Mouse (Mus musculus) CD4-positive, CD25-positive, alpha-beta regulatory T cell, adult 4 months (primary cell): ENCODE results near the gene Speer4d. TPM values are rescaled to one million over a fixed set of nuclear protein-coding genes. Genes with fewer than 3 reads are reported as not detected.
"Not testable (repeated sequence)": the region's sequence is repeated elsewhere in the genome, so short reads cannot be mapped to it uniquely, and the experiment has no call there.

ENCODE experiments used
- ATAC-seq: one replicate; pipeline ENCODE4 v1.8.0; 2017
- polyA plus RNA-seq, 2 experiments: library from polyadenylated mRNA; unstranded; fragments of 100-300 nt; shearing (Covaris generic); gene quantifications; one replicate each; pipeline ENCODE4 v1.2.1; 2017

Speer4d gene
- not detected for polyA plus RNA-seq

GRCm38 (mm10) chr5:15618764-15619163, at the start of gene Speer4d:
TSS of gene Speer4d (plus strand) at chr5:15619064.
- ATAC-seq: not testable (repeated sequence)

DNA sequence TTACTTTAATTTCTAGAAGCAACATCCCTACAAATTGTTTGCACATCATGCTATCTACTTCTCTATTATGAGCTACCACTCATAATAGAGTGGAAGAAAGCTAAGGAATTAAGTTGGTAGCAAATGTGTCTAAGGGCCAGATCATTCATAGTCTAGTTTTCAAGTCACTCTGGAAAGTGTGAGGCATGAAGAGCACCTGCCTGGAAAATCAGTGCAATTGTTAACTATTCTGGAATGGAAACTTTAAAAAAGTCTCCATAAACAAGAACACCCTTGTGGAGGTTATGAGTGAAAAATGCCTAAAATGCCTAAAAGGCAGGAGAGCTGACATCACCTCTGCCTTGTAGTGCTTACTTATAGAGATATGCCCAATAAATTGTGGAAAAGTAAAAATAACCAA, 45.1 kb upstream of the Speer4d start:
- not testable (repeated sequence) for ATAC-seq

- ATAC-seq: not testable (repeated sequence)
Observed at GRCm38 (mm10) chr5:15577033-15577432, 41.8 kb upstream of the Speer4d start, which contains the start of gene Gm21083. TSS of gene Gm21083 (plus strand) at chr5:15577333.

- not testable (repeated sequence) for ATAC-seq
Observed at GRCm38 (mm10) chr5:15586351-15586750, 32.5 kb upstream of the Speer4d start.

DNA sequence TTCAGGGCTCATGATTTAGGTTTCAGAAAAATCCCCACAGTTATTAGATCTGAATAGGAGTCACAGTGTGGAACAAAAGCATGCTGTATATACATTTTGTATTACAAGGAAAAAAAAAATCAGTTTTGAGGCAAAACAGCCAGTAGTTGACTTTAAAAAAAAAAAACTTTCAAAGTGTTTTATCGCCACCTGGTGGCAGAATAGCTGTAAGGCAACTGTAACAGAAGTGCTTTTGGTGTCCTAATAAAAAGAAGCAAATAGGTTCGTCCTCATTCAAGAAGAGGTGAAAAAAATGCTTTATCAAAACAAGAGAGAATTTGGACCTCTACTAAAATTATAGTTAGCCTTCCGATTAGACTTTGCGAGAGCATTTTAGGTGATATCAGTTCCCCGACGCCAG, 30.6 kb upstream of the Speer4d start:
- not testable (repeated sequence) for ATAC-seq

- not testable (repeated sequence) for ATAC-seq
Observed at GRCm38 (mm10) chr5:15590635-15591034, 28.2 kb upstream of the Speer4d start.

GRCm38 (mm10) chr5:15591577-15591976, 27.3 kb upstream of the Speer4d start:
- ATAC-seq: not testable (repeated sequence)

DNA sequence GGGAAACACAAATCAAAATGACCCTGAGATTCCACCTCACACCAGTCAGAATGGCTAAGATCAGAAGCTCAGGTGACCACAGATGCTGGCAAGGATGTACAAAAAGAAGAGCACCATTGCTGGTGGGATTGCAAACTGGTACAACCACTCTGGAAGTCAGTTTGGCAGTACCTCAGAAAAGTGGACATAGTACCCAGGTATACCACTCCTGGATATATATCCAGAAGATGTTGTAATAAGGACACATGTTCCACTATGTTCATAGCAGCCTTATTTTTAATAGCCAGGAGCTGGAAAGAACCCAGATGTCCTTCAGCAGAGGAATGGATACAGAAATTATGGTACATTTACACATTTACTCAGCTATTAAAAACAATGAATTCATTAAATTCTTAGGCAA, 20.0 kb upstream of the Speer4d start:
- ATAC-seq: not testable (repeated sequence)

GRCm38 (mm10) chr5:15600342-15600741, 18.5 kb upstream of the Speer4d start:
- not testable (repeated sequence) for ATAC-seq

- not testable (repeated sequence) for ATAC-seq
Observed at GRCm38 (mm10) chr5:15601481-15601880, 17.4 kb upstream of the Speer4d start.

- ATAC-seq: not testable (repeated sequence)
Observed at GRCm38 (mm10) chr5:15601960-15602359, 16.9 kb upstream of the Speer4d start.

DNA sequence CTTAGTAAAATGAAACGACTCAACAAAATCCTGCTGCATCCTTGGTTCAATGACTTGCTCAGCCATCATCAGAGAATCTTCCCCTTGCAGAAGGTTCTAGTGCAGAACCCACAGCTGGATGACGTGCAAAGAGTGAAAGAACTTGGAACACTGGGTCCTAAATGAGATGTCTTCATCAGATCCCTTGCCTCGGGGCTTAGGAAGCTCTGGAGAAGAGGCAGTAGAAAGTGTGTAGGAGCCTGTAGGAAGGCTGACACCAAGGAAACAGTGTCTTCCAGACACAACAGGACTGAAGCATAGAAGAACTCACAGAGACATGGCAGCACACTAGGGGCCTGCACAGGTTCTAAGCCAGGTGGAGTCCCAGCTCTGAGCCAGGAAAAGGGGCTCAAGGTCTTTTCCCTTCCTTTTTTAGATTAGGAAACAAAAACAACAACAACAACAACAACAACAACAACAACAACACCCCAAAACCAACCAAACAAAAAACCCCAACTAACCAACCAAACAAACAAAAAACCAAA, 16.4 kb upstream of the Speer4d start:
- ATAC-seq: not testable (repeated sequence)

DNA sequence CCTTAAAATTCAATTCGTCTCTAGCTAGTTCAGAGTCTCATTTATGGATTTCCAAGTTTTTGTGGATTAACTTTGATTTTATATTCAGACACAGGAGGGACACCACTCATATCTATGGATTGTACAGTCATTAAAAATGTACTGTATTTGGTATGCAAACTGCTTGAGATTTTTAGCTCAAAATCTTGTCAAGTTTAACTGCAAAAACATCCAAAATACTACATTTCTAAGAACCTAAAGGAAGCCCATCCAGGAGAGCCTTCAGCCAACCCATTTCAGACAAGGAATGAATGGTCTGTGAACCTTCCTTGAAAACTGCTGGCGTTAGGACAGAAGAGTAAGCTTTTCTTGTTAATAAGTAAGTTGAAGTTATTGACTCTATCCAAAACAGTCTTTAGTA, 15.9 kb upstream of the Speer4d start:
- ATAC-seq: not testable (repeated sequence)

GRCm38 (mm10) chr5:15603585-15603984, 15.3 kb upstream of the Speer4d start:
- ATAC-seq: not testable (repeated sequence)

GRCm38 (mm10) chr5:15606677-15607076, 12.2 kb upstream of the Speer4d start:
- not testable (repeated sequence) for ATAC-seq

DNA sequence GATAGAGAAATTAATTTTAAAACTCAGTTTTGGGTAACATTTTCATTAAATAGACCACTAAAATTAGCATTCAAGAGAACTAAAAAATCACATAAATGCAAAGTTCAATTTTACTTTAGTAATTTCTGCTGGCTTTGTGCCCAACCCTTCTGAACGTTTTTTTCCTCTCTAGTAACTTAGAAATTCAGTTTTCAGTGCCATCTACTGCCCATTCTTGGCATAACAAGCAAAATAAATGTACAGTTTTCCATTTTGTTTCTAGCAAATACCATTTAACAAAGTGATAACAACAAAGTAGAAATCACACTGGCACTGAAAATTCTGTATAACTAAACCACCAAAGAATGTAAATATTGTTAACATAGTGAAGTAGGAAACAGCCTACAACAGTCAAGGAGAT, 8.2 kb upstream of the Speer4d start:
- not testable (repeated sequence) for ATAC-seq

DNA sequence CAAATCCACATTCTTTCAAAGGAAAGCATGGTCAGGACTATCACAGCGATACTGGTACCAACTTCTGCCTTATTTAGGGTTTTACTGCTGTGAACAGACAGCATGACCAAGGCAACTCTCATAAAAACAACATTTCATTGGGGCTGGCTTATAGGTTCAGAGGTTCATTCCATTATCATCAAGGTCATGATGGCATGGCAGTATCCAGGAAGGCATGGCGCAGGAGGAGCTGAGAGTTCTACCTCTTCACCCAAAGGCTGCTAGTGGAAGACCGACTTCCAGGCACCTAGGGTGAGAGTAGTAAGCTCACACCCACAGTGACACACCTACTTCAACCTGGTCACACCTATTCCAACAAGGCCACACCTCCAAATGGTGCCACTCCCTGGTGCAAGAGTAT, 2.7 kb upstream of the Speer4d start:
- not testable (repeated sequence) for ATAC-seq

- not testable (repeated sequence) for ATAC-seq
Observed at GRCm38 (mm10) chr5:15628136-15628535, 9.3 kb downstream of the Speer4d start.

- ATAC-seq: not testable (repeated sequence)
Observed at GRCm38 (mm10) chr5:15630068-15630467, 11.2 kb downstream of the Speer4d start.

DNA sequence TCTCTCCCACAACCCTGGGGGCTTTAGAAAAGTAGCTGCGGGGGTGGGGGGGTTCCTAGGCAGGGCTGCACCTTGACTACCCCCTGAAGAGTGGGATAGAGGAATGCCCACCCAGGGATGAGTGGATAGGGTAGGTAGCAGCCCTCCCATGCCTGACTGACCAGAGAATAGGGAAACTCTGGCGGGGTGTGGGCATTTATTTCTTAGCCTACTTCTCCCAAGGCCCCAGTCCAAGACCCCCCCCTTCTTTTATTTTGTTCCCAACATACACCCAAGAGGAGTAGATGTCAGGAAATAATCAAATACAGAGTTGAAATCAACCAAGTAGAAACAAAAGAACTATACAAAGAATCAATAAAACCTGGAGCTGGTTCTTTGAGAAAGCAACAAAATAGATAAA, 18.8 kb downstream of the Speer4d start:
- not testable (repeated sequence) for ATAC-seq

- not testable (repeated sequence) for ATAC-seq
Observed at GRCm38 (mm10) chr5:15645707-15646106, 26.8 kb downstream of the Speer4d start.

GRCm38 (mm10) chr5:15652334-15652733, 33.5 kb downstream of the Speer4d start:
- not testable (repeated sequence) for ATAC-seq

DNA sequence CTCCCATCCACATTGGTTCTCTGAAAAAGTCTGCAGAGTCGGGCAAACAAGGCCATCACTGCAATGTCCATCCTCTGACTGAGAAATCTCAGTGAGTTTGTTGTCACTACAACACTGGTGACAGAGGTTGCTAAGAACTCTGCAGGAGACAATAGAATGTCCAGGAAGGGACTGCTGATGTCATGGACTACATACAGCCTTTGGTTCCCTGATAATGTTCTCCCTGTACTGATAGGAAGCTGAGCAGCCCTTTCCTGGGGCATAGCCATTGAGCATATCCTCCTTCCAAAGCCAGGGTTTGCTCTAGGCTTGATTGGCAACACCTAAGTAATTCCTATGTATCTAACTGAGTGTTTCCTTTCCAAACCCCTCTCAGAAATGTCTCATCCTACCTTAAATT, 38.1 kb downstream of the Speer4d start, which contains the start of gene 4930572O03Rik:
Gene 4930572O03Rik, minus strand, starts transcription at position 101 of the 400 bp plus-strand sequence.
- not testable (repeated sequence) for ATAC-seq

GRCm38 (mm10) chr5:15663847-15664246, 45.0 kb downstream of the Speer4d start:
- ATAC-seq: not testable (repeated sequence)

DNA sequence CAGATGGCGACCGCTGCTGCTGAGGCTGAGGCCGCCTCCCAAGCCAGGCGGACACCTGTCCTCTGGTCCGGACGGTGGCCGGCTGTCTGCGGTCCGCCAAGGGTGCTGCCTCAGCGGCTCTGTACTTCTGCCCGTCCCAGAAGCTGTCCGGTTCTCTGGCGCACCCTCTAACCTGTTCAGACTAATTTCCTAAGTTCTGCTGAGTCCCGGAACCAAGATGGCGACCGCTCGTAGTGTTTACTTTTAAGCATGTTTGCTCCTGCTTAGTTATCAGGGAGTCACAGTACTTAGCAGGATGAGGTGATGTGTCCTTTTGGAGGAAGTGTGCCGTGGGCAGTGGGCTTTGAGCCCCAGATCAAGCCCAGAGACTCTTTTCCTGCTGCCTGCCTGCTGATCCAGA, 51.9 kb downstream of the Speer4d start:
- ATAC-seq: not testable (repeated sequence)
